Mouse (Mus musculus) midbrain, postnatal 0 days (tissue): ENCODE data around the gene Rpp25l. TPM values are rescaled to one million over a fixed set of nuclear protein-coding genes. Genes with fewer than 3 reads are reported as not detected.

Source experiments
- ATAC-seq: fragments of 200-750 bp; cut with Nextera tagmentation; 2 replicates; pipeline ENCODE4 v1.8.0; 2017; ENCODE audit warnings: moderate number of reproducible peaks, mild to moderate bottlenecking, moderate TSS enrichment, moderate library complexity; ENCODE audit not compliant: low FRiP score
- DNase-seq: peaks from one replicate; pipeline ENCODE4 v3.0.0-alpha.2; 2015; ENCODE audit warnings: low spot score
- H3K27ac ChIP-seq: fragments of 300-500 bp; sonication (generic); 2 replicates; pipeline ENCODE4 v1.5.1; 2014; ENCODE audit warnings: low read depth, mild to moderate bottlenecking, low read length, mixed read lengths
- H3K27me3 ChIP-seq: fragments of 300-500 bp; sonication (generic); 2 replicates; pipeline ENCODE4 v1.6.1; 2014; ENCODE audit warnings: low read length, control low read depth, mixed read lengths; ENCODE audit not compliant: insufficient read depth
- H3K36me3 ChIP-seq: fragments of 300-500 bp; sonication (generic); 2 replicates; pipeline ENCODE4 v1.6.1; 2014; ENCODE audit warnings: low read length, control low read depth, mixed read lengths; ENCODE audit not compliant: insufficient read depth
- H3K4me1 ChIP-seq: fragments of 300-500 bp; sonication (generic); 2 replicates; pipeline ENCODE4 v1.6.1; 2014; ENCODE audit warnings: mild to moderate bottlenecking, control low read depth, antibody characterized with exemption, low read length, mixed read lengths; ENCODE audit not compliant: insufficient read depth
- H3K4me2 ChIP-seq: fragments of 300-500 bp; sonication (generic); 2 replicates; pipeline ENCODE4 v1.6.1; 2014; ENCODE audit warnings: low read depth, mild to moderate bottlenecking, low read length, mixed read lengths; ENCODE audit not compliant: poor library complexity, severe bottlenecking
- H3K4me3 ChIP-seq: fragments of 300-500 bp; sonication (generic); 2 replicates; pipeline ENCODE4 v1.5.1; 2014; ENCODE audit warnings: low read depth, mild to moderate bottlenecking, low read length, moderate library complexity
- H3K9ac ChIP-seq: fragments of 300-500 bp; sonication (generic); replicated peaks from 2 replicates; pipeline ENCODE4 v1.6.1; 2014; ENCODE audit warnings: mild to moderate bottlenecking, low read length, moderate library complexity, mixed read lengths; ENCODE audit not compliant: poor library complexity, severe bottlenecking
- H3K9me3 ChIP-seq: fragments of 300-500 bp; sonication (generic); 2 replicates; pipeline ENCODE4 v1.6.1; 2016; ENCODE audit warnings: low read length, control low read depth
- CTCF ChIP-seq: IDR thresholded peaks from 2 replicates; pipeline ENCODE4 v1.5.1; 2016; ENCODE audit warnings: antibody characterized with exemption, mild to moderate bottlenecking
- WGBS: fragments of 180-500 bp; shearing (Covaris S2); extraction: QIAGEN DNeasy Blood & Tissue Kit; methylation state at CpG from one replicate; pipeline ENCODE4 v1.1.7; 2014; 5-methylcytosine and 5-hydroxymethylcytosine counted together
- polyA plus RNA-seq: library from polyadenylated mRNA; unstranded; fragments of >200 nt; fragmentation: Nextera tagmentation; extraction: Ambion mirVana; gene quantifications from 2 replicates; pipeline ENCODE4 v1.2.1, GENCODE M21; 2015
- total RNA-seq: library from RNA; depleted of rRNA; stranded (reverse); fragments of >200 nt; gene quantifications from 2 replicates; pipeline ENCODE4 v1.2.3, GENCODE M21; 2014

The Rpp25l gene
- total and polyA plus RNA-seq, 2 experiments from 2014 or later: 39.7 to 44.3 TPM

DNA sequence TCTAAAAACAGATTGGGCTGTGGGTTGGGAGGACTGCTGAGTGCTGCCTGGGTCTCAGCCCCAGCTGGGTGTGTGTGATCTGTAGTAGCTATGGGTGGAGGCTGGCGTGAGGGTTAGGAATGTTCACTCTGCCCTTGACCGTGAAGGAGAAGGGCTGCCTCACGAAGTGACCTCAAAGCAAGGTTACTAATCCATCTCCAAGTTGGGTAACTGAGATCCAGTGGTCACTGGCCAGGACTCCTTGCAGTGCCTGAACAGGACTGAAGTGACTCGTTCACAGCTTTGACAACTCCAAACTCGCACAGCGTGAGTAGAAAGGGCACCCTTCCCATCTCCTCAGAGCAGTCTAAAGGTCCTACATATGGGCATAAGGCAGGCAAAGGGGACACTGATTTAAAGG is 34.5 kb downstream of the Rpp25l start:
- Histone ChIP-seq H3K9me3 (no peaks in the 10 kb centered on the region), H3K36me3 (no peaks in the 10 kb centered on the region), H3K4me1 (peaks cover 5% of the 10 kb centered on the region; the same call in 1 of the 2 replicates), H3K9ac (no peak overlapping the region), H3K4me3 (no peak overlapping the region), H3K4me2 (no peak overlapping the region), H3K27ac (no peak overlapping the region), H3K27me3 (no peaks in the 10 kb centered on the region)
- WGBS: 65% methylated on average over 6 of the region's 6 CpGs
- no peak for ATAC-seq
- no peak for TF ChIP-seq CTCF
- DNase-seq: no peak

DNA sequence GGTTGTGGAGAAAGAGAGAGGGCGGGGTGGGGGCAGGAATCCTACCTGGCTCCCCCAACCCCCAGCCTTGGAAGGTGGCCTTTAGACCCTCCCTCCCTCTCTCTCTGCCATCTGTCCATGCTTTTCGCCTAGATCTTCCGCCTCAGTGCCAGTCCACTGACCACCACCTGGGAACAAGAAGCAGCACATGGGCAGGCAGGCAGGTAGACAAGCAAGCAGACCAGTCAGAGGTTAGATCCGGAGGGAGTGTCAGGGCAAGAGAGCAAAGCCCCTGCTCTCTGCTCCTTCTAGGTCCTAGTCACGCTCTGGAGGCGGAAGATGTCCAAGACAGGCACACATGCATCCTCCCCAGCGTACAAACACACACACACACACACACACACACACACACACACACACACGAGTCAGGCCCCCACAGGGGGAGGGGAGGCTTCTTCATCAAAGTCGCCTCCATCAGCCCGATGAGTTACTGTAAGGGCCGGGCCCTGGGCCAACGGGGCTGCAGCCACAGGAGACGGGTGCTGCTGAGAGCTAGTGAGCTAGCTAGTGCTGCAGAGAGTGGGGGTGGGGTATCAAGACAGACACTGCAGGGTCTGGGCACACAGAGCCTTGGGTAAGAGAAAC is 36.2 kb downstream of the Rpp25l start:
- Histone ChIP-seq H3K27ac (no peak overlapping the region), H3K9me3 (no peaks in the 10 kb centered on the region), H3K36me3 (no peaks in the 10 kb centered on the region), H3K9ac (no peak overlapping the region), H3K4me1 (peaks cover 5% of the 10 kb centered on the region; the same call in 1 of the 2 replicates), H3K4me3 (no peak overlapping the region), H3K4me2 (no peak overlapping the region), H3K27me3 (no peaks in the 10 kb centered on the region)
- TF ChIP-seq CTCF: no peak
- WGBS: 51% methylated on average over 11 of the region's 13 CpGs
- peak; percentile 75 for DNase-seq
- no peak for ATAC-seq

- H3K4me3 ChIP-seq: no peak overlapping the region
- DNase-seq (peak; percentile 63), ATAC-seq (no peak)
- H3K9ac ChIP-seq: 0 out of 2 replicates have a peak overlapping the region, but pooled peaks have one; percentile 2
- no peaks in the 10 kb centered on the region for H3K36me3 ChIP-seq
- H3K4me2 ChIP-seq: no peak overlapping the region
- peaks cover 6% of the 10 kb centered on the region; the same call in 1 of the 2 replicates for H3K4me1 ChIP-seq
- TF ChIP-seq CTCF: no peak
- WGBS: 55% methylated on average over 17 of the region's 17 CpGs
- H3K9me3 ChIP-seq: no peaks in the 10 kb centered on the region
- no peak overlapping the region; the same call in 1 of the 2 replicates for H3K27ac ChIP-seq
- H3K27me3 ChIP-seq: no peaks in the 10 kb centered on the region
Observed at GRCm38 (mm10) chr4:41676248-41677005, 36.9 kb downstream of the Rpp25l start.

DNA sequence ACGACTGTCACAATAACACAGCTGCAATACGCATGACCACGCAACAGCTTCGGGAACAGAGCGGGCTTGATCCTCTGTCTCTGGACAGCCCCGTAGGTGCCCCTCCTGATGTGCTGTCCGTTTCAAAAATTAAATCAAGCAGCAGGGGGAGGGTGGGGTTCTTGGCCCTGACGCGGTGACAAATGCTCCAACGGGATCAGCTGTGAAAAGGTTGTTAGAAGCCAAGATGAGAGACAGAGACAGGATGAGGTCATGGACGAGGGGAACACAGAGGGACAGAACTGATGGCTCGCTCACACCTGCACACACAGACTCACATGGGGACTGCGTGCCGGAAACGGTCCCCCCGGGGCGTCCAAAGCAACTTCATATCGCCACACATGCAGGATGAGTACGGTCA is 40.1 kb downstream of the Rpp25l start:
- no peak overlapping the region for H3K4me2 ChIP-seq
- no peak for TF ChIP-seq CTCF
- no peak for DNase-seq
- 45% methylated on average over 19 of the region's 19 CpGs for WGBS
- no peaks in the 10 kb centered on the region for H3K27me3 ChIP-seq
- H3K9me3 ChIP-seq: no peaks in the 10 kb centered on the region
- H3K4me1 ChIP-seq: peaks cover 6% of the 10 kb centered on the region; the same call in 1 of the 2 replicates
- H3K27ac ChIP-seq: no peak overlapping the region
- H3K36me3 ChIP-seq: no peaks in the 10 kb centered on the region; the same call in 1 of the 2 replicates
- H3K9ac ChIP-seq: no peak overlapping the region
- no peak overlapping the region for H3K4me3 ChIP-seq
- ATAC-seq: no peak

GRCm38 (mm10) chr4:41672522-41672963 is 40.8 kb downstream of the Rpp25l start:
- 0 out of 2 replicates have a peak overlapping the region, but pooled peaks have one; percentile 29 for H3K9ac ChIP-seq
- no peak for DNase-seq
- no peak overlapping the region for H3K4me2 ChIP-seq
- WGBS: 45% methylated on average over 8 of the region's 8 CpGs
- no peaks in the 10 kb centered on the region for H3K9me3 ChIP-seq
- H3K4me1 ChIP-seq: peaks cover 6% of the 10 kb centered on the region; the same call in 1 of the 2 replicates
- H3K27ac ChIP-seq: no peak overlapping the region
- H3K27me3 ChIP-seq: no peaks in the 10 kb centered on the region
- no peak for TF ChIP-seq CTCF
- H3K36me3 ChIP-seq: no peaks in the 10 kb centered on the region; the same call in 1 of the 2 replicates
- H3K4me3 ChIP-seq: no peak overlapping the region
- no peak for ATAC-seq

- H3K4me1 ChIP-seq: peaks cover 6% of the 10 kb centered on the region; the same call in 1 of the 2 replicates
- no peaks in the 10 kb centered on the region for H3K9me3 ChIP-seq
- no peak for TF ChIP-seq CTCF
- H3K9ac ChIP-seq: 0 out of 2 replicates have a peak overlapping the region, but pooled peaks have one; percentile 29
- DNase-seq (no peak), ATAC-seq (no peak)
- no peak overlapping the region for H3K4me3 ChIP-seq
- H3K36me3 ChIP-seq: no peaks in the 10 kb centered on the region; the same call in 1 of the 2 replicates
- WGBS: 10% methylated on average over 8 of the region's 8 CpGs
- H3K27ac ChIP-seq: no peak overlapping the region
- no peaks in the 10 kb centered on the region for H3K27me3 ChIP-seq
- no peak overlapping the region for H3K4me2 ChIP-seq
Observed at GRCm38 (mm10) chr4:41671963-41672480, 41.3 kb downstream of the Rpp25l start.
